Mouse (Mus musculus): ENCODE results near the gene Blvra. TPM values are rescaled to one million over a fixed set of nuclear protein-coding genes. Genes with fewer than 3 reads are reported as not detected.

The Blvra gene
- 76.4 and 83.5 TPM in 2 replicates for polyA plus RNA-seq (2015; fragmentation: Nextera tagmentation; extraction: Ambion mirVana)

DNA sequence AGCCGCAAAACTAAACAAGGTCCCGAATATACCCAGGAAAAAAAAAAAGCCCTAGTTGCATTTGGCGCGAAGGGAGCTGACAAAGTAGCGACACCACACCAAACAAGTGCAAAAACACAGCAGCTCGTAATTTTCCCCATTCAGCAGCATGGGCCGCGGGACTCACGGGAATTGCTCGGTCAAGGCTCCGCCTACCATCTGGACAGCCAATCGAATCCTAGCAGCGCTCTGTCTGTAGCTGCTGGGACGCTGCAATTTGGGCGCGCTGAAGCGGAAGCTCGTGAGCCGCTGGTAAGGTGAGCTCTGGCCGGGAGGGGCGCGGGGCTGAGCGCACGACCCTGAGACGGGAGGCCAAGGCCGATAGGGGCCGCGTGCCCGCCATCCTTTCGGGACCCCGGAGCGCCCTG lies at the start of gene Blvra:
Blvra (plus strand) TSS at position 231 of the 407 bp plus-strand sequence.
- peak within 1 kb of the TSS; percentile 70 for H3K9ac ChIP-seq (ENCODE audit: low read depth, low read length)
- H3K4me1 ChIP-seq (replicated peaks; ENCODE audit: insufficient read depth, low read length) = no peaks in the 10 kb centered on the region; the same call in 1 of the 2 replicates
- no peaks in the 10 kb centered on the region for H3K27me3 ChIP-seq (ENCODE audit: insufficient read depth, low read length)
- DNase-seq (ENCODE audit: low spot score) (peak; percentile 96), ATAC-seq (replicated peaks; ENCODE audit: low FRiP score, low read depth) (peak; percentile 99)
- under 1% methylated on average over 32 of the region's 32 CpGs for WGBS
- peak within 1 kb of the TSS; percentile 73 for H3K4me2 ChIP-seq (ENCODE audit: low read length)
- peak within 1 kb of the TSS; percentile 71 for H3K27ac ChIP-seq
- peak; percentile 26 for TF ChIP-seq CTCF (IDR thresholded peaks at IDR 0.05; ENCODE audit: low read depth)
- no peaks in the 10 kb centered on the region for H3K9me3 ChIP-seq (replicated peaks; ENCODE audit: low read length)
- peak within 1 kb of the TSS; percentile 62 for H3K4me3 ChIP-seq (replicated peaks; ENCODE audit: low read depth, low read length)
- 0 out of 2 replicates have a peak, but pooled peaks cover 11% of the 10 kb centered on the region for H3K36me3 ChIP-seq (ENCODE audit: insufficient read depth, low read length)

DNA sequence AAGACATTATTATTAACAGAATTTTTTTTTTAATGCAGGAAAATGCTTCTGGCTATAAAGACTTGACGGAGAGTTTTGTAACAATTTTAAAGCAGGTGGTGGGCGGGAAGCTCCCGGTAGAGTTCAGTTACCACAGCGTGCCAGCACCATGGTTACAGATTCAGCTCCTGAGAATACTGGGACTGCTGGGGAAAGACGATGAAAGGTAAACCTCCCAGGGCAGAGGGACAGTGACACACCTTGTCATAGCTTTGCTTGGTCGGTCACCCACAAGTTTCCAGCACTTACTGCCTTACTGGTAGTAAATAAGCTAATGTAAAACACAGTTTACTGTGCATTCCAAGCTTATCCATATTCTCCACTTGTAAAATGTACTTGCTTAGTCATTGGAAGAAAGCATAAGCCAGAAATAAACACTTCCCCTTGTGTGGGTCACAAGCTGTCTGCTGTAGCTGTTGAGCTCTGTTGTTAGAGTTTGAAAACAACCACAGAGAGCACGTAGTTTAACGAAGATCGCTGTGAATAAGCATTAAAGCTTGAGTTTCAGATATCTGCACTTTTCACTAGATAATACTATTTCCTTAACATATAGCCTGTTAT lies 35.4 kb upstream of the Blvra start:
- no peaks in the 10 kb centered on the region for H3K27me3 ChIP-seq (ENCODE audit: insufficient read depth, low read length)
- no peak for TF ChIP-seq CTCF (IDR thresholded peaks at IDR 0.05; ENCODE audit: low read depth)
- H3K4me1 ChIP-seq (replicated peaks; ENCODE audit: insufficient read depth, low read length) = no peaks in the 10 kb centered on the region
- 88% methylated on average over 9 of the region's 9 CpGs for WGBS
- no peak overlapping the region for H3K4me3 ChIP-seq (replicated peaks; ENCODE audit: low read depth, low read length)
- peaks cover 36% of the 10 kb centered on the region for H3K36me3 ChIP-seq (ENCODE audit: insufficient read depth, low read length)
- no peaks in the 10 kb centered on the region for H3K9me3 ChIP-seq (replicated peaks; ENCODE audit: low read length)
- H3K27ac ChIP-seq = no peak overlapping the region
- no peak overlapping the region for H3K4me2 ChIP-seq (ENCODE audit: low read length)
- no peak for ATAC-seq (replicated peaks; ENCODE audit: low FRiP score, low read depth)
- DNase-seq (ENCODE audit: low spot score) = no peak
- H3K9ac ChIP-seq (ENCODE audit: low read depth, low read length) = no peak overlapping the region

DNA sequence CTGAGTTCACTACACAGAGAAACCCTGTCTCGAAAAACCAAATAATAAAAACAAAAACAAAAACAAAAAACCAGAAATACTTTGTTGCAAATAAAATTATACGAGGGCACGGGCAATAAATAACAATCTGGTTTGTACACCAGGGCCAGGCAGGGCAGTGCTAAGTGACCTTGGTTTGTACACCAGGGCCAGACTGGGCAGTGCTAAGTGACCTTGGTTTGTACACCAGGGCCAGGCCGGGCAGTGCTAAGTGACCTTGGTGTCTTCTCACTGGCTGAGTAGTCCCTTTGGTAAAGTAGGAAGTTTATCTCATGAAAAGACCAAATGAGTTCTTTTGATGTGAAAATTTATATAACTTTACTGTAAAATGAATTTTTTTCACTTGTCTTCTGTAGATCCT lies 33.2 kb upstream of the Blvra start:
- Histone ChIP-seq H3K27ac (no peak overlapping the region), H3K4me3 (replicated peaks; ENCODE audit: low read depth, low read length) (no peak overlapping the region), H3K9me3 (replicated peaks; ENCODE audit: low read length) (no peaks in the 10 kb centered on the region), H3K9ac (ENCODE audit: low read depth, low read length) (no peak overlapping the region), H3K4me2 (ENCODE audit: low read length) (no peak overlapping the region), H3K36me3 (ENCODE audit: insufficient read depth, low read length) (peaks cover 35% of the 10 kb centered on the region), H3K4me1 (replicated peaks; ENCODE audit: insufficient read depth, low read length) (no peaks in the 10 kb centered on the region), H3K27me3 (ENCODE audit: insufficient read depth, low read length) (no peaks in the 10 kb centered on the region)
- 90% methylated on average over 4 of the region's 4 CpGs for whole genome bisulfite sequencing
- DNase-seq (ENCODE audit: low spot score) = no peak
- no peak for TF ChIP-seq CTCF (IDR thresholded peaks at IDR 0.05; ENCODE audit: low read depth)
- ATAC-seq (replicated peaks; ENCODE audit: low FRiP score, low read depth) = no peak

DNA sequence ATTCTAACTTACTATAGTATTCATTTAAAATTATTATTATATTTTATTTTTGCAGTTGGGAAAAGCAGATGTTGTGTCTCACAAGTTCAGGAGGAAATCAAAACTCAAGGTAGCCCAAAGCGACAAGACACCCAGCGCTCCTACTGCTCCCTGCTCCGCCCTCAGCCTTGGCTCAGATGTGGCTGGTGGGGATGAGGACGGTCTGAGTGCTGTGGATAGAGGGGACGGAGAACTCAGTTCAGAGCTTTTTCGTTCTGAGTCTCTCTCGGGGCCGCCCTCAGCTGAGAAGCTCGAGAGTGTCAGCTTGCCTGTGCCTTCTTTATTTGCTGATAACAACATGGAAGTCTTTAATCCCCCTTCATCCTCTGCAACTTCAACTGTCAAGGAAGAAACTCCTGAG lies 9.0 kb upstream of the Blvra start:
- WGBS = 94% methylated on average over 9 of the region's 9 CpGs
- Histone ChIP-seq H3K9me3 (replicated peaks; ENCODE audit: low read length) (no peaks in the 10 kb centered on the region), H3K27ac (no peak overlapping the region), H3K36me3 (ENCODE audit: insufficient read depth, low read length) (peaks cover 38% of the 10 kb centered on the region), H3K27me3 (ENCODE audit: insufficient read depth, low read length) (no peaks in the 10 kb centered on the region), H3K4me1 (replicated peaks; ENCODE audit: insufficient read depth, low read length) (no peaks in the 10 kb centered on the region), H3K9ac (ENCODE audit: low read depth, low read length) (no peak overlapping the region), H3K4me2 (ENCODE audit: low read length) (no peak overlapping the region), H3K4me3 (replicated peaks; ENCODE audit: low read depth, low read length) (no peak overlapping the region)
- DNase-seq (ENCODE audit: low spot score) (no peak), ATAC-seq (replicated peaks; ENCODE audit: low FRiP score, low read depth) (no peak)
- no peak for TF ChIP-seq CTCF (IDR thresholded peaks at IDR 0.05; ENCODE audit: low read depth)

DNA sequence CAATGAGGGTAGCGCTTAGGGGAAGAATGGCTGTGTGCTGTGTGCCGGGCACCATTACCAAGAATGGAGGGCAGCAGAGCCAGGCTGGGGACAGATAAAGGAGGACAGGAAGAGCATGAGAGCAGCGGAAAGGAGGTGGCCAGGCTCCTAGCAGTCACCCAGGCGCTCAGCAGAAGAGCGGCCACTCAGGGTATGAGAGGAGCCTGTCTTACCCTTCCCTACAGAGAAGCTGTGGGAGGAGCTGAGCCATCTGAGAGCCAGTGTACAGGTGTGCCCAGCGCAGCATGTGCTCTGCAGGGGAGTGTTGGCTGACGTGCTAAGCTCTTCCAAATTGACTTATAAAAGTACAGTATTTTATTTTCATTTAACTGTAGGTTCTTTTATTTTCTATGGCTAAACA lies 1.7 kb upstream of the Blvra start:
- 0 out of 2 replicates have a peak, but pooled peaks cover 11% of the 10 kb centered on the region for H3K36me3 ChIP-seq (ENCODE audit: insufficient read depth, low read length)
- no peaks in the 10 kb centered on the region for H3K9me3 ChIP-seq (replicated peaks; ENCODE audit: low read length)
- no peaks in the 10 kb centered on the region for H3K27me3 ChIP-seq (ENCODE audit: insufficient read depth, low read length)
- H3K27ac ChIP-seq = no peak overlapping the region
- no peak overlapping the region for H3K4me2 ChIP-seq (ENCODE audit: low read length)
- ATAC-seq (replicated peaks; ENCODE audit: low FRiP score, low read depth) = no peak
- no peak for DNase-seq (ENCODE audit: low spot score)
- no peak overlapping the region for H3K4me3 ChIP-seq (replicated peaks; ENCODE audit: low read depth, low read length)
- TF ChIP-seq CTCF (IDR thresholded peaks at IDR 0.05; ENCODE audit: low read depth) = no peak
- no peaks in the 10 kb centered on the region; the same call in 1 of the 2 replicates for H3K4me1 ChIP-seq (replicated peaks; ENCODE audit: insufficient read depth, low read length)
- WGBS = 79% methylated on average over 7 of the region's 7 CpGs
- no peak overlapping the region for H3K9ac ChIP-seq (ENCODE audit: low read depth, low read length)

DNA sequence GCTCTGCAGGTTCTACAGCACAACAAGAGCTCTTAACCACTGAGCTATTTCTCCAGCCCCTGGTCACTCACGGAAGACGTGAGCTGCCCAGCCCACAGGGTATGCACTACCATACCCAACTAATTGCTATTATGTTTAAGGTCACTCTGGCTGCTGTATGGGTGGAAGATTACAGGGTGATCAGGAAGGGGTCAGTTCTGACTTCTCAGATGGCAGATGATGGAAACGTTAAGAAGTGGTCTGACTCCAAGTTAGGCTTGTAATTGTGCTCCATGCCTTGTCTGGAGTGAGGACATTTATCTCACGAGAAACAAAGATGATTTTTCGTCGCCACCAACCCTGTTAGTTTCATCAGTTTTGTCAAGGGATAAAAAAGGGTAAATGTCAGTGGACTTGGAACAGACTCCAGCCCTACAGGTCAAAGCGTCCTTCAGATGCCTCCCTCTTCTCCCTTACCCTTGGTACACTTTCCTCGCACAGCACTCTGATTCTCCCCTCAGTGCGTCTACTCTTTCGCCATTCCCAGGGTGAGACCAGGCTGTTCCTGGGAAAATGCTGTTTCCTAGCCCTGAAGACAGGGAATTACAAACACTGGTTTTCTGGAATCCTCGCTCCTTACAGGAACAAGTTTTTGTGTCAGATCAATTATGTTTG lies 557 bp upstream of the Blvra start:
- Histone ChIP-seq H3K4me2 (ENCODE audit: low read length) (peak overlapping the region; percentile 73), H3K9me3 (replicated peaks; ENCODE audit: low read length) (no peaks in the 10 kb centered on the region), H3K4me3 (replicated peaks; ENCODE audit: low read depth, low read length) (peak overlapping the region; percentile 62; the same call in 1 of the 2 replicates), H3K36me3 (ENCODE audit: insufficient read depth, low read length) (0 out of 2 replicates have a peak, but pooled peaks cover 11% of the 10 kb centered on the region), H3K9ac (ENCODE audit: low read depth, low read length) (peak overlapping the region; percentile 19; the same call in 1 of the 2 replicates), H3K27me3 (ENCODE audit: insufficient read depth, low read length) (no peaks in the 10 kb centered on the region), H3K27ac (peak overlapping the region; percentile 71), H3K4me1 (replicated peaks; ENCODE audit: insufficient read depth, low read length) (no peaks in the 10 kb centered on the region; the same call in 1 of the 2 replicates)
- WGBS = 11% methylated on average over 11 of the region's 11 CpGs
- TF ChIP-seq CTCF (IDR thresholded peaks at IDR 0.05; ENCODE audit: low read depth) = no peak
- DNase-seq (ENCODE audit: low spot score) (no peak), ATAC-seq (replicated peaks; ENCODE audit: low FRiP score, low read depth) (no peak)

Data from kidney, postnatal 0 days (tissue).